Mouse (Mus musculus): ENCODE measurements around the gene Tenm4. TPM values are rescaled to one million over a fixed set of nuclear protein-coding genes. Genes with fewer than 3 reads are reported as not detected.

The Tenm4 gene
- polyA plus RNA-seq, 1 experiment from 2014 or later, result 0.68 TPM

DNA sequence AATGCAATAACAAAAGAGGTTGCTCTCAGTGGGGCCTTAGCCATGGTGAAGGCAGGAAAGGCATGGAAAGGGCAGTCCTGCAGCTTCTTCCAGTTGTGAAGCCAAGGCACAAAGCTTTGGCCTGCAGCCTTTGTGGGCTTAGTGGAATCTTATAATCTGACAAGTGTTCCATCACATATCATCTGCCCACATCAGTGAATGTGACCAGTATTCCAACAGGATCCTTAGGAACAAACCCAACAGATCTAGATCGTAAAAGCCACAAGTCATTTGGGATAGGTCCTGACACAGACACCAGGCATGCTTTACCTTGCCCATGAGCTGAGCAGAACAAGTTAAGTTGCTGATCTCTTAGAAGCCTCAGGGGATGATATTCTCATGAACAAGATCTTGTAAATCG, 262.3 kb downstream of the Tenm4 start:
- Histone ChIP-seq H3K27ac (ENCODE audit: low read depth) (no peak overlapping the region), H3K36me3 (replicated peaks; ENCODE audit: insufficient read depth, low read length) (no peaks in the 10 kb centered on the region), H3K4me2 (ENCODE audit: low read depth, low read length) (no peak overlapping the region), H3K9ac (replicated peaks) (no peak overlapping the region), H3K9me3 (ENCODE audit: low read length) (no peaks in the 10 kb centered on the region), H3K27me3 (ENCODE audit: insufficient read depth, low read length) (no peaks in the 10 kb centered on the region), H3K4me1 (ENCODE audit: insufficient read depth) (no peaks in the 10 kb centered on the region), H3K4me3 (ENCODE audit: low read depth, low read length) (no peak overlapping the region)
- 71% methylated on average over 2 of the region's 2 CpGs for WGBS (ENCODE audit: insufficient replicate concordance)
- DNase-seq, result no peak
- TF ChIP-seq EP300 (IDR thresholded peaks at IDR 0.05; ENCODE audit: low read depth), result no peak
- no peak for TF ChIP-seq CTCF (IDR thresholded peaks at IDR 0.05; ENCODE audit: low read depth)
- no peak for ATAC-seq

DNA sequence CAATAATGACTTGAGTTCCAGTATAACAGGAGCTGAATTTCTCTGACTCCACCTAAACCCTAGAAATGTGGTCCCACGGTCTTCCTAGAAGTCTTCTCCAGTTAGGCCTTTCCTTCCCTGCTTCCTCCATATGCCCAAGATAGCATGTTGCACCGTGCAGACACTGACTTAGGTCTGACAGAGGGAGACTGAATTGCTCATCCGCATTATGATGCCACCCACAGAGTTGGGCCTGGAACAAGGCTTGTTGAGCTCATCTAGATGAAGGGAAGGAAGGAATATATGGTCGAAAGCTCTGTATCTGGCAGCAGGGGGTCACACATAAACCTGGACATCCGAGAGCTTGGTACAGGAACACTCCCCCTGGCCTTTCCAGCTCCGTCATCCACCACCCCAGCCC, 267.3 kb downstream of the Tenm4 start:
- no peak for ATAC-seq
- no peak for DNase-seq
- Histone ChIP-seq H3K27me3 (ENCODE audit: insufficient read depth, low read length) (no peaks in the 10 kb centered on the region), H3K36me3 (replicated peaks; ENCODE audit: insufficient read depth, low read length) (no peaks in the 10 kb centered on the region), H3K4me1 (ENCODE audit: insufficient read depth) (no peaks in the 10 kb centered on the region), H3K9me3 (ENCODE audit: low read length) (no peaks in the 10 kb centered on the region), H3K4me3 (ENCODE audit: low read depth, low read length) (no peak overlapping the region), H3K9ac (replicated peaks) (no peak overlapping the region), H3K4me2 (ENCODE audit: low read depth, low read length) (no peak overlapping the region), H3K27ac (ENCODE audit: low read depth) (no peak overlapping the region)
- WGBS (ENCODE audit: insufficient replicate concordance), result 62% methylated on average over 6 of the region's 6 CpGs
- TF ChIP-seq CTCF (IDR thresholded peaks at IDR 0.05; ENCODE audit: low read depth) (no peak), EP300 (IDR thresholded peaks at IDR 0.05; ENCODE audit: low read depth) (no peak)

DNA sequence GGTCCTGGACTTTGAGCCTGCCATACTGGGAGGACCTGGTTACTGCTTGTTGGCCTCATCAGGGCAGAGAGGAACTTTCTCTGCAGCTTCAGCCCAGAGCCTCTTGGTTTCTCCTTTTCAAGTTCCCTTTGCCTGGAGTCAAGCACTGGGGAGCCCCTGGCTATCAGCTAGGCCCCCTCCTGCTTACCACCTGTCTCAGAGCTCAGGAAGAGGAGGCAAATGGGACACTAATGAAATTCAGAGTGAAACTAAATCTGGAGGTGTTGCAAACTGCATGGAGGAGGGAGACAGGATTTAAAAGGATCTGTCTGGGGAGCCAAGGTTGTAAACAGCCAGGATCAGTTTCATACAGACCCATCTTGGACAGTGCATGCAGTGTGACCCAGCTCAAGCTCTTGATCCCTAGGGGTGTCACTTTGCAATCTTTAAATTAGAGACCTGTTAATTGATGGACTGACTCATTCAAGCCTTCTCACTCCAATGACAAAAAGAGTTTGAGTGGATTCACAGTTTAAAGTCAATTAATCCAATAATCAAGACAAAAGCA, 269.2 kb downstream of the Tenm4 start:
- ATAC-seq, result no peak
- Histone ChIP-seq H3K27me3 (ENCODE audit: insufficient read depth, low read length) (no peaks in the 10 kb centered on the region), H3K9me3 (ENCODE audit: low read length) (no peaks in the 10 kb centered on the region), H3K4me3 (ENCODE audit: low read depth, low read length) (no peak overlapping the region), H3K4me2 (ENCODE audit: low read depth, low read length) (no peak overlapping the region), H3K9ac (replicated peaks) (no peak overlapping the region), H3K27ac (ENCODE audit: low read depth) (no peak overlapping the region), H3K36me3 (replicated peaks; ENCODE audit: insufficient read depth, low read length) (no peaks in the 10 kb centered on the region), H3K4me1 (ENCODE audit: insufficient read depth) (no peaks in the 10 kb centered on the region)
- no peak for TF ChIP-seq CTCF (IDR thresholded peaks at IDR 0.05; ENCODE audit: low read depth)
- no peak for TF ChIP-seq EP300 (IDR thresholded peaks at IDR 0.05; ENCODE audit: low read depth)
- no peak for DNase-seq

DNA sequence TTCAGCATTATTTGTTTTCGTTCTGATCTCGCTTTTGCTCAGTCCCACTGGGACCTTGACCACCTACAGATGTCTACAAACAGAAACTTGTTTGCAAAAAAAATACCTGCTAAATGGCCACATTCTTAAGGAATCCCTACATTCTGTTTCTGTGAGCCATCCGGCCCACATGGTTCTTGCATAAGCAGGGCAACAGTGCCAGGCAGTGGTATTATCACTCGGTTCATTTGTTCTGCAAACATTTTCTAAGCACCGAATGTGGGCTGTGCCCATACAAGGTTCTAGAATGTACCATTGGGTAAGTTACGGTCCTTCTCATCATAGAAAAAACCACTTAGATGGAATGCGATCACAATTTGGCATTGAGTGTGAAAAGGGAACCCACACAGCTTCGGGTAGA, 274.7 kb downstream of the Tenm4 start:
- TF ChIP-seq CTCF (IDR thresholded peaks at IDR 0.05; ENCODE audit: low read depth) (no peak), EP300 (IDR thresholded peaks at IDR 0.05; ENCODE audit: low read depth) (no peak)
- H3K27ac ChIP-seq (ENCODE audit: low read depth), result no peak overlapping the region
- WGBS (ENCODE audit: insufficient replicate concordance), result 74% methylated on average over 8 of the region's 8 CpGs
- H3K4me1 ChIP-seq (ENCODE audit: insufficient read depth), result no peaks in the 10 kb centered on the region
- H3K9me3 ChIP-seq (ENCODE audit: low read length), result no peaks in the 10 kb centered on the region
- ATAC-seq, result no peak
- H3K9ac ChIP-seq (replicated peaks), result no peak overlapping the region
- no peaks in the 10 kb centered on the region for H3K27me3 ChIP-seq (ENCODE audit: insufficient read depth, low read length)
- no peaks in the 10 kb centered on the region for H3K36me3 ChIP-seq (replicated peaks; ENCODE audit: insufficient read depth, low read length)
- H3K4me2 ChIP-seq (ENCODE audit: low read depth, low read length), result no peak overlapping the region
- H3K4me3 ChIP-seq (ENCODE audit: low read depth, low read length), result no peak overlapping the region
- DNase-seq, result no peak

DNA sequence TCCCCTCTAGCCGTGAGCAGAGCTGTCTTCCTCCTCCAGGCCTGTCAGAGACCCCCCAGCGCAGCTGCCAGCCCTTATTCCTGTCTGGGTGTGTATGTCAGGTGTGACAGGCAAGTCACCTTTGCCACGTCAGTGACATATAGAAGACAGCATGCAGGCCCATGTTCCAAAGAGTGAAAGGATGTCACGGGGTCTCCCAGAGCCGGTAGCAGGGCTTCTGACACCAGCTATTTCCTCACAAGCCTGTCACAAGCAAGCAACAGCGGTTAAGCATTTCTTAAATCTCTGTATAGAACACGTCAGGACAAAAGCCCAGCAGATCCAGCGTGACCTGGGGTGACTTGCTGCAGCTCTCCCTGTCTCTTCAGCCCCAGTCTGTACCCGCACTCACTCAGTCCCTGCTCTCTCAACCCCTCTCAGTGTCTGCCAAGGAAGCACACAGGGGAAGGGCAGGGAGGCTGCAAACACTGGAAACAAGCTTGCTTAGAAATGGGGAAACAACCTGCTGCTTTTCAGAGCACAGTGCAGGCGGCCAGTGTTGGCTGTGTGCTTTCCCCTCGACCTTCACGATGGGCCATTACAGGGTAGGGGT, 276.9 kb downstream of the Tenm4 start:
- H3K4me1 ChIP-seq (ENCODE audit: insufficient read depth), result no peaks in the 10 kb centered on the region
- H3K4me2 ChIP-seq (ENCODE audit: low read depth, low read length), result no peak overlapping the region
- no peak overlapping the region for H3K27ac ChIP-seq (ENCODE audit: low read depth)
- DNase-seq (no peak), ATAC-seq (no peak)
- no peaks in the 10 kb centered on the region for H3K27me3 ChIP-seq (ENCODE audit: insufficient read depth, low read length)
- no peaks in the 10 kb centered on the region for H3K9me3 ChIP-seq (ENCODE audit: low read length)
- H3K4me3 ChIP-seq (ENCODE audit: low read depth, low read length), result no peak overlapping the region
- H3K9ac ChIP-seq (replicated peaks), result no peak overlapping the region
- TF ChIP-seq EP300 (IDR thresholded peaks at IDR 0.05; ENCODE audit: low read depth), result no peak
- no peak for TF ChIP-seq CTCF (IDR thresholded peaks at IDR 0.05; ENCODE audit: low read depth)
- no peaks in the 10 kb centered on the region for H3K36me3 ChIP-seq (replicated peaks; ENCODE audit: insufficient read depth, low read length)
- 67% methylated on average over 12 of the region's 12 CpGs for WGBS (ENCODE audit: insufficient replicate concordance)

DNA sequence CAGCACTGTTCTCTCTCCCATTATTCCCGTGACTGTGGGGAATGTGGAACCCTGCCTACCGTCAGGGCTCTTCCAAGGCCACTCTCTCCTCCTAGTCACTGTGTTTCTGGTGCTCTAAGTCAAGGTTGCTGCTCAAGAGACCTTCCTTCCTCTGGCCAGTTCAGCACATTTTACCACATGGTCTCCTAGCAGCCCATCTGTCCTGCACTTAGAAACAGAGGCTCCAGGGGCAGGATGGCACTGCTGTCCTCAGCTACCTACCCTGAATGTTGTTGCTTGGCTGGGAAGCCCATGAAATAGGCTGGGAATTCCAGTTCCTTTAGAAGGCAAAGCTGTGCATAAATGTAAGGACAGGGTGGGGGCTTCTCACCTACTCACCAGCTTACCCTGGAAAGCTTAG, 284.9 kb downstream of the Tenm4 start:
- Histone ChIP-seq H3K4me2 (ENCODE audit: low read depth, low read length) (no peak overlapping the region), H3K4me3 (ENCODE audit: low read depth, low read length) (no peak overlapping the region), H3K27ac (ENCODE audit: low read depth) (no peak overlapping the region), H3K27me3 (ENCODE audit: insufficient read depth, low read length) (no peaks in the 10 kb centered on the region), H3K4me1 (ENCODE audit: insufficient read depth) (no peaks in the 10 kb centered on the region), H3K9me3 (ENCODE audit: low read length) (no peaks in the 10 kb centered on the region), H3K9ac (replicated peaks) (no peak overlapping the region), H3K36me3 (replicated peaks; ENCODE audit: insufficient read depth, low read length) (no peaks in the 10 kb centered on the region)
- DNase-seq, result no peak
- WGBS (ENCODE audit: insufficient replicate concordance), result 54% methylated on average over 2 of the region's 2 CpGs
- TF ChIP-seq CTCF (IDR thresholded peaks at IDR 0.05; ENCODE audit: low read depth) (no peak), EP300 (IDR thresholded peaks at IDR 0.05; ENCODE audit: low read depth) (no peak)
- no peak for ATAC-seq

DNA sequence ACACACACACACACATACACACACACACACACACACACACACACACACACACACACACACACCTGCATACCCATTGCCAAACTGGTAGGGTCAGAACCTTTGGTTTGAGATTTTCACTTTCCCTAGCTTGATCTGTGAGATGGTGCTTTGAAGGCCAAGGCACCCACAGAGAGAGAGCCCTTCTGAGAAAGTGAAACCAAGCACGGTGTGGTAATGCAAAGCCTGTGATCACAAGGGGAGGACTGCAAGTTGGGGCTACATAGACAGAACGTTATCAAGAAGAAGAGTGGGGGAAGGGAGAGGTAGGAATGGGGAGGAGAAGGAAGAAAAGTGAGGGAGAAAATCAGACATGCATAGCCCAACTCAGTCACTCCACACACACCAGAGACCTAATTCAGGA, 285.6 kb downstream of the Tenm4 start:
- Histone ChIP-seq H3K4me3 (ENCODE audit: low read depth, low read length) (no peak overlapping the region), H3K9ac (replicated peaks) (no peak overlapping the region), H3K27ac (ENCODE audit: low read depth) (no peak overlapping the region), H3K4me1 (ENCODE audit: insufficient read depth) (no peaks in the 10 kb centered on the region), H3K27me3 (ENCODE audit: insufficient read depth, low read length) (no peaks in the 10 kb centered on the region), H3K4me2 (ENCODE audit: low read depth, low read length) (no peak overlapping the region), H3K36me3 (replicated peaks; ENCODE audit: insufficient read depth, low read length) (no peaks in the 10 kb centered on the region), H3K9me3 (ENCODE audit: low read length) (no peaks in the 10 kb centered on the region)
- DNase-seq, result no peak
- TF ChIP-seq EP300 (IDR thresholded peaks at IDR 0.05; ENCODE audit: low read depth) (no peak), CTCF (IDR thresholded peaks at IDR 0.05; ENCODE audit: low read depth) (no peak)
- ATAC-seq, result no peak
- WGBS (ENCODE audit: insufficient replicate concordance), result 15% methylated on average over 2 of the region's 2 CpGs

Data from liver, postnatal 0 days (tissue).